Mouse (Mus musculus) mesoderm, embryonic 11.5 days (tissue): ENCODE measurements around the gene Cd200.

Source experiments
- DNase-seq: peaks from one replicate; pipeline ENCODE4 v3.0.0-alpha.2; 2012; ENCODE audit warnings: low read depth, low spot score

Gene Cd200

DNA sequence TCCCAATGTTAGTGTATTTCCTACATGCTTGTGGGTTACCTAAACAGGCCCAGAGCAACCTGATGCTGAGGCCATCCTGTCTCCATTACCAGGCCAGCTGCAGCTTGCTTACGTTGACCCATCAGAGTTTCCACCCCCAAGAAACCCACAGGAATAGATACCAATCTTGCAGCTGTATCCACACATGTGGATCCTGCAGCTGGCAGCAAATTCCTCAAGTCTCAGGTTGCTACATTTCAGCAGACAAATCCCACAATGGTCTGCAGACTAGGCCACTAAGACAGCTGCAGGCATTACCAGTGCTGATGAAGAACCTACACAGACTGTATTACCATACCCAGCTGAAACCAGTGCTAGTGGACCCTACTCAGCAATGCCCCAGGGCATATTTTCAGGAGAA, 72.4 kb downstream of the Cd200 start:
- no peak for DNase-seq

DNA sequence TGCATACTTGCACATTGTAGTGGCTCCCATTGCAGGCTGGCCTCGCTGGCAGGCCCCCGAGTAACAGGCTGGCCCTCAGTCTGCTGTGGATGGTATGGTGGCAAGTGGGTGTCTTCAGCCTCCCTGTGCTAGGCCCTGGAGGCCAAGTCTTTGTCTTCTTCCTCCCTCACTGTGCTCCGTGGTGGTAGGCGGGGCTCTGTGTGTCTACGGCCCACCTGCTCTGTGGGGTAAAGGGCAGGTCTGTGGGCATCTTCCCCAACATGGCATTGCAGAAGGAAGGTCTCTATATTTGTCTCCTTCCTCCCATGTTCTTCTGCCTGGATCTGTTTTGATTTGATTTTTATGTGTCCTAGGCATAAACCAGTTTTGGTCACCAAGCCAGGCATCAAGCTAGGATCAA, 74.0 kb downstream of the Cd200 start:
- DNase-seq, result no peak

DNA sequence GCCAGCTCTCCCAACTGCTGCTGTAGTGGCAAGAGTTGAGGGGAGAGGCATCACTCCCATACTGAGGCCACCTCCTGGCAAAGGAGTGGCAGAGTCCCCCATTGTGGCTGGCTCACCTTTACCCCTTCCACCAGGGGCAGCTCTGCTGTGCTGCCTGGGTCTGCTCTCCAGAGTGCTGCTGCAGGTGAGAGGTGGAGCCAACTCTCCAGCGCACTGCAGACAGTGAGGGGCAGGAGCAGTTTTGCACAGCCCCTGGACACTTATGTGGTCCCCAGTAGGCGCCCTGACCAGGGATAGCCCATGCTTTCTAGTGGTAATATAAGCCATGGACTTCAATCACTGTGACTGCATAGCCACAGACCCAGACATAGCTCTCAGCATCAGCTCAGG, 74.5 kb downstream of the Cd200 start:
- DNase-seq, result no peak

DNA sequence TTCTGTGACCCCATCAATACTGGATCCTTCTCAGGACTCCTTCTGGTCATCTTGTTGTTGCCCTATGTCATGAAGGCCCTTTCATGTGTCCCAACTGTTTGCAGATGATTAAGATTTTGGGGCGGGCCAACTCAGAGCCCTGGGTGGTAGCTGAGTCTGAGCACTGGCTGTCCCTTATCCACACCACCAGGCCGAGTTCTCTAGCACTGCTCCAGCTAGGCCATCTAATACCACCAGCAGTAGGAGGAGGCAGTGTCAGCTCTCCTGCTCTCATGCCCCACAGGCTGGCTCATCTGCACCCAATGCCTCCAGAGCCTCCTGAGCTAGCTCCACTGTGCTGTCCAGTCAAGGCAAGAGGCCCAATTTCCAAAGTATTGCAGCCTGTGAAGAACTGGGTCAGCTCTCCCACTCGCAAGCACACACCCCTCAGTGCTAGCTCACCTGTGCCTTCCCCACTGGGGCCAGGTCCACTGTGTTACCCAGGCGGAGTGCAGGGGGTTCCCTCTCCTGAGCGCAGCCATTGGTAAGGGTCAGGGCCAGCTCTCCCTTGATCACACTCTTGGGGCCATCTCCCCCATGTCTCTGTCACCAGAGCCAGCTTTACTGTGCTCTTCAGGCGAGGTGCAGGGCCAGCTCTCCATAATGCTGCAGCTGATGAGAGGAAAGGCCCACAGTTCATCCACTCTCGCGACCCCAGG, 75.0 kb downstream of the Cd200 start:
- no peak for DNase-seq

- no peak for DNase-seq
Measured at GRCm38 (mm10) chr16:45332591-45332990, 76.3 kb downstream of the Cd200 start.
